12 mouse cellular contexts compared by ENCODE assay signal in the genomic region with DNA sequence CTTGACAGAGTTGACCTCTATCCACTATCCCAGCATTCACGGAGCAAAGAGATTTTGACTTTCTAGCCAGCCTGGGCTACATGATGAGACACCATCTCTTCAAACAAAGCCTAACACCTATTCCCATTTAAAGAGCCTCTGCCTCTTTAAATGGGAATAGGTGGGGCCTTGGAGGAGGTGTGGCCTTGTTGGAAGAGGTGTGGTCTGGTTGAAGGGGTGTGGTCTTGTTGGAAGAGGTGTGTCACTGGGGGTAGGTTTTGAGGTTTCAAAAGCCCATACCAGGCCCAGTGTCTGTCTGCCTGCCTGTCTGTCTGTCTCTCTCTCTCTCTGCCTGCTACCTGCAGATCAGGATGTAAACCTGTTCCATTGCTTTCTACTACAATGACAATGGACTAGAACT. TPM values are rescaled to one million over a fixed set of nuclear protein-coding genes. Genes with fewer than 3 reads are reported as not detected.
A peak's percentile ranks its signal among the peaks of the same experiment; 100 is the strongest.
DNase-seq lines count a peak whose midpoint lies in the region; ATAC-seq and TF ChIP-seq lines count a peak whose summit lies in the region.
"Had no signal": no experiment of that assay in that cellular context is flagged by ENCODE, and none has a peak within 500 bp of the region (broad histone marks: within the 10 kb centered on the region; RNA-seq: fewer than 3 reads in every experiment).

No protein-coding gene starts in this region.

- no peak overlapping the region for H3K9ac ChIP-seq in MEL (ENCODE audit: control insufficient read depth, low read depth, low read length, poor library complexity, severe bottlenecking)
- H3K9ac ChIP-seq in intestine, embryonic 15.5 days, result no peak overlapping the region
- H3K9ac ChIP-seq: embryonic facial prominence, embryonic 12.5 days; neural tube, embryonic 12.5 days had no signal

- H3K27me3 ChIP-seq in MEL (ENCODE audit: control insufficient read depth in 1 of 2, insufficient read depth in 2 of 2, low read length in 2 of 2), result no peaks in the 10 kb centered on the region; a peak in 1 of 4 replicates
- peaks cover 54% of the 10 kb centered on the region for H3K27me3 ChIP-seq in intestine, embryonic 15.5 days (replicated peaks)

- DNase-seq in lung, postnatal 10 days, result peak; percentile 45
- no peak for DNase-seq in lung, adult 18-20 months
- DNase-seq in MEL (ENCODE audit: low read depth, low spot score), result peak; percentile 61
- peak; percentile 25 to 53 for DNase-seq in natural killer cell, adult 2 months (ENCODE audit: low spot score in 2 of 2)
- no peak for DNase-seq in cerebellum, adult 9-10 months
- no peak for DNase-seq in adrenal gland, adult 2 months

- peak; percentile 53 for ATAC-seq in intestine, embryonic 15.5 days

- no peak for TF ChIP-seq EP300 in MEL (IDR thresholded peaks at IDR 0.05; ENCODE audit: low read depth in 1 of 2, low read length in 2 of 2)

- H3K36me3 ChIP-seq in MEL (ENCODE audit: control insufficient read depth in 1 of 2, insufficient read depth in 2 of 2, low read length in 2 of 2), result no peaks in the 10 kb centered on the region
- H3K36me3 ChIP-seq in intestine, embryonic 15.5 days, result no peaks in the 10 kb centered on the region
- H3K36me3 ChIP-seq: embryonic facial prominence, embryonic 12.5 days; neural tube, embryonic 12.5 days had no signal

- WGBS in intestine, embryonic 15.5 days, result 67% methylated on average over 1 of the region's 1 CpGs

- H3K4me2 ChIP-seq in intestine, embryonic 15.5 days (replicated peaks), result no peak overlapping the region
- H3K4me2 ChIP-seq: embryonic facial prominence, embryonic 12.5 days; neural tube, embryonic 12.5 days had no signal

- H3K4me3 ChIP-seq in MEL (ENCODE audit: control insufficient read depth in 1 of 2, insufficient read depth in 1 of 2, low read depth in 2 of 2, low read length in 2 of 2), result no peak overlapping the region
- H3K4me3 ChIP-seq in intestine, embryonic 15.5 days (replicated peaks), result no peak overlapping the region
- H3K4me3 ChIP-seq: embryonic facial prominence, embryonic 12.5 days; layer of hippocampus, adult 2 months; neural tube, embryonic 12.5 days had no signal

- TF ChIP-seq RAD21 in MEL (IDR thresholded peaks at IDR 0.05; ENCODE audit: low read depth, low read length), result no peak

- no peak for TF ChIP-seq CTCF in MEL (IDR thresholded peaks at IDR 0.05 in 2 of 3, conservative IDR thresholded peaks at IDR 0.05 in 1 of 3; ENCODE audit: control insufficient read depth in 1 of 3, insufficient read depth in 1 of 3, low read depth in 2 of 3, low read length in 3 of 3, poor library complexity in 1 of 3, severe bottlenecking in 1 of 3)

- no peak for TF ChIP-seq POLR2A in MEL (IDR thresholded peaks at IDR 0.05; ENCODE audit: control insufficient read depth in 1 of 2, insufficient read depth in 1 of 2, low read depth in 1 of 2, low read length in 2 of 2, poor library complexity in 1 of 2)

- H3K79me2 ChIP-seq in MEL (ENCODE audit: control insufficient read depth, insufficient read depth, low read length, poor library complexity), result no peaks in the 10 kb centered on the region

- H3K9me3 ChIP-seq in MEL (replicated peaks; ENCODE audit: insufficient read depth, low read length), result no peaks in the 10 kb centered on the region
- H3K9me3 ChIP-seq in intestine, embryonic 15.5 days, result no peaks in the 10 kb centered on the region
- H3K9me3 ChIP-seq: embryonic facial prominence, embryonic 12.5 days; neural tube, embryonic 12.5 days had no signal

- H3K4me1 ChIP-seq in MEL (ENCODE audit: control insufficient read depth in 1 of 2, insufficient read depth in 2 of 2, low read length in 2 of 2), result 0 out of 4 replicates have a peak, but pooled peaks cover 0 to 2% of the 10 kb centered on the region in 2 experiments
- H3K4me1 ChIP-seq in intestine, embryonic 15.5 days (replicated peaks), result peaks cover 8% of the 10 kb centered on the region

- no peak overlapping the region for H3K27ac ChIP-seq in MEL (ENCODE audit: control insufficient read depth, low read depth, low read length)
- H3K27ac ChIP-seq in intestine, embryonic 15.5 days, result no peak overlapping the region
- H3K27ac ChIP-seq: embryonic facial prominence, embryonic 12.5 days; layer of hippocampus, adult 2 months; neural tube, embryonic 12.5 days had no signal

TF ChIP-seq in MEL, 35 proteins besides CTCF, POLR2A, EP300 and RAD21:
- TF ChIP-seq HCFC1 (IDR thresholded peaks at IDR 0.05; ENCODE audit: low read depth, low read length) (no peak), SIN3A (IDR thresholded peaks at IDR 0.05; ENCODE audit: low read length) (peak; percentile 29; the same call in 1 of the 2 replicates)

RNA-seq across cellular contexts. Expression of a gene that starts 5.2 kb away (rescaled TPM):
- not detected in 2 replicates for total RNA-seq in MEL (2012; rRNA removed)
- polyA plus RNA-seq in MEL (2012; ENCODE audit: insufficient read depth in 1 of 2, insufficient read length in 2 of 2, low read depth in 1 of 2, low replicate concordance in 2 of 2, missing spikeins in 1 of 2), result not detected
- polyA plus RNA-seq in intestine, embryonic 15.5 days (2015; fragmentation: Nextera tagmentation; extraction: Ambion mirVana), result not detected in 2 replicates
- not detected for total RNA-seq in adrenal gland, adult 2 months (2021)
- 0.20 and 0.31 TPM in 2 replicates for polyA plus RNA-seq in adrenal gland, adult 2 months (2012; rRNA removed)
- total RNA-seq: layer of hippocampus, adult 2 months had no signal
- polyA plus RNA-seq: heart, embryonic 16.5 days; urinary bladder, adult 2 months had no signal

RNA-seq across cellular contexts. Expression of a gene that starts 6.3 kb away (rescaled TPM):
- total RNA-seq in MEL (2012; rRNA removed), result 4.7 and 5.4 TPM in 2 replicates
- polyA plus RNA-seq in MEL (2012; ENCODE audit: insufficient read depth in 1 of 2, insufficient read length in 2 of 2, low read depth in 1 of 2, low replicate concordance in 2 of 2, missing spikeins in 1 of 2), result 10 to 100 TPM in 1 of 2 experiments, not detected in 1; 17.4 TPM
- 21.4 and 23.4 TPM in 2 replicates for polyA plus RNA-seq in intestine, embryonic 15.5 days (2015; fragmentation: Nextera tagmentation; extraction: Ambion mirVana)
- 10 to 100 TPM; 13.8 to 22.0 TPM for total RNA-seq in adrenal gland, adult 2 months (2021)
- polyA plus RNA-seq in adrenal gland, adult 2 months (2012; rRNA removed), result 20.6 and 22.7 TPM in 2 replicates

Comparison
In these comparisons a context has a peak if more than half of its experiments do, and no peak if none do; other contexts are left out.
1. DNase-seq: peak in lung, postnatal 10 days (single experiment), MEL (single experiment) and natural killer cell, adult 2 months (2 of 2); none in lung, adult 18-20 months (0 of 2), cerebellum, adult 9-10 months (single experiment) and adrenal gland, adult 2 months (single experiment).